Mouse (Mus musculus) ES-E14 (cell line): ENCODE results near the gene Tox4.

Experiments used
- CHD2 ChIP-seq: IDR thresholded peaks from 2 replicates; pipeline ENCODE4 v1.6.1; 2014; ENCODE audit warnings: mild to moderate bottlenecking, low read depth, low read length, inconsistent platforms
- HCFC1 ChIP-seq: IDR thresholded peaks from 2 replicates; pipeline ENCODE4 v1.6.1; 2012; ENCODE audit warnings: low read length, inconsistent platforms, borderline replicate concordance; ENCODE audit not compliant: insufficient read depth

DNA sequence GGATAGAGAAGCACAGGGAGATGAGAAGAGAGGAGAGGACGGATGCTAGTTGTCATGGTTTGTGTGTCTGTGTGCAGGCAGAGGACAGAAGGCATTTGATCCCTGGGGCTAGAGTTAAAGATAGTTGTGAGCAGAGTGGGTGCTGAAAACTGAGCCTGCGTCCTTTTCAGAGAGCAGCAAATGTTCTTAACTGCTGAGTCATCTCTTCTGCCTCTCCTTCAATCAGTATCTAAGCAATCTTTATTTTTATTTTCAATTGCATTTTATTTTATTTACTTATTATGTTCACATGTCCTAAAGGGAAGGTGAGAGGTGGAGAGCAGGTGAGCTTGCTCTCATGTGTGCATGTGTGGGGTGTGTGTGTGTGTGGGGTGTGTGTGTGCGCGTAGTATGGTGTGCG is 4.7 kb downstream of the Tox4 start:
- TF ChIP-seq HCFC1 (no peak), CHD2 (no peak)
